Mouse (Mus musculus) stomach, postnatal 0 days (tissue): ENCODE measurements around the gene Fkbp5. TPM values are rescaled to one million over a fixed set of nuclear protein-coding genes. Genes with fewer than 3 reads are reported as not detected.

Experiments used
- ATAC-seq: fragments of 200-750 bp; cut with Nextera tagmentation; 2 replicates; pipeline ENCODE4 v1.8.0; 2017; ENCODE audit not compliant: low FRiP score, low TSS enrichment
- DNase-seq: peaks from one replicate; pipeline ENCODE4 v3.0.0-alpha.2; 2016; ENCODE audit warnings: low spot score
- H3K27ac ChIP-seq: fragments of 300-500 bp; sonication (generic); replicated peaks from 2 replicates; pipeline ENCODE4 v1.5.1; 2014; ENCODE audit warnings: mild to moderate bottlenecking, control low read depth
- H3K27me3 ChIP-seq: fragments of 300-500 bp; sonication (generic); 2 replicates; pipeline ENCODE4 v1.6.1; 2014; ENCODE audit warnings: low read length; ENCODE audit not compliant: control insufficient read depth, insufficient read depth
- H3K36me3 ChIP-seq: fragments of 300-500 bp; sonication (generic); 2 replicates; pipeline ENCODE4 v1.6.1; 2014; ENCODE audit warnings: low read length, mixed read lengths; ENCODE audit not compliant: control insufficient read depth, insufficient read depth
- H3K4me1 ChIP-seq: fragments of 300-500 bp; sonication (generic); replicated peaks from 2 replicates; pipeline ENCODE4 v1.6.1; 2014; ENCODE audit warnings: antibody characterized with exemption; ENCODE audit not compliant: control insufficient read depth, insufficient read depth
- H3K4me2 ChIP-seq: fragments of 300-500 bp; sonication (generic); replicated peaks from 2 replicates; pipeline ENCODE4 v1.6.1; 2014; ENCODE audit warnings: low read depth, mild to moderate bottlenecking, control low read depth, moderate library complexity
- H3K4me3 ChIP-seq: fragments of 300-500 bp; sonication (generic); 2 replicates; pipeline ENCODE4 v1.5.1; 2014; ENCODE audit warnings: low read depth, low read length, control low read depth
- H3K9ac ChIP-seq: fragments of 300-500 bp; sonication (generic); 2 replicates; pipeline ENCODE4 v1.6.1; 2014; ENCODE audit warnings: mild to moderate bottlenecking, low read length, control low read depth, mixed read lengths
- H3K9me3 ChIP-seq: fragments of 300-500 bp; sonication (generic); 2 replicates; pipeline ENCODE4 v1.6.1; 2016; ENCODE audit warnings: low read length; ENCODE audit not compliant: control insufficient read depth
- CTCF ChIP-seq: IDR thresholded peaks from 2 replicates; pipeline ENCODE4 v1.5.1; 2016; ENCODE audit warnings: antibody characterized with exemption, low read depth, mild to moderate bottlenecking, moderate library complexity
- EP300 ChIP-seq: optimal IDR thresholded peaks from 2 replicates; pipeline ENCODE3; 2016; ENCODE audit warnings: antibody characterized with exemption
- WGBS: fragments of 180-500 bp; shearing (Covaris S2); extraction: QIAGEN DNeasy Blood & Tissue Kit; methylation state at CpG from one replicate; pipeline ENCODE4 v1.1.7; 2014; 5-methylcytosine and 5-hydroxymethylcytosine counted together
- polyA plus RNA-seq: library from polyadenylated mRNA; unstranded; fragments of >200 nt; fragmentation: Nextera tagmentation; extraction: Ambion mirVana; gene quantifications from 2 replicates; pipeline ENCODE4 v1.2.1, GENCODE M21; 2015

Gene Fkbp5
- polyA plus RNA-seq, 1 experiment from 2014 or later, result 11.8 TPM

DNA sequence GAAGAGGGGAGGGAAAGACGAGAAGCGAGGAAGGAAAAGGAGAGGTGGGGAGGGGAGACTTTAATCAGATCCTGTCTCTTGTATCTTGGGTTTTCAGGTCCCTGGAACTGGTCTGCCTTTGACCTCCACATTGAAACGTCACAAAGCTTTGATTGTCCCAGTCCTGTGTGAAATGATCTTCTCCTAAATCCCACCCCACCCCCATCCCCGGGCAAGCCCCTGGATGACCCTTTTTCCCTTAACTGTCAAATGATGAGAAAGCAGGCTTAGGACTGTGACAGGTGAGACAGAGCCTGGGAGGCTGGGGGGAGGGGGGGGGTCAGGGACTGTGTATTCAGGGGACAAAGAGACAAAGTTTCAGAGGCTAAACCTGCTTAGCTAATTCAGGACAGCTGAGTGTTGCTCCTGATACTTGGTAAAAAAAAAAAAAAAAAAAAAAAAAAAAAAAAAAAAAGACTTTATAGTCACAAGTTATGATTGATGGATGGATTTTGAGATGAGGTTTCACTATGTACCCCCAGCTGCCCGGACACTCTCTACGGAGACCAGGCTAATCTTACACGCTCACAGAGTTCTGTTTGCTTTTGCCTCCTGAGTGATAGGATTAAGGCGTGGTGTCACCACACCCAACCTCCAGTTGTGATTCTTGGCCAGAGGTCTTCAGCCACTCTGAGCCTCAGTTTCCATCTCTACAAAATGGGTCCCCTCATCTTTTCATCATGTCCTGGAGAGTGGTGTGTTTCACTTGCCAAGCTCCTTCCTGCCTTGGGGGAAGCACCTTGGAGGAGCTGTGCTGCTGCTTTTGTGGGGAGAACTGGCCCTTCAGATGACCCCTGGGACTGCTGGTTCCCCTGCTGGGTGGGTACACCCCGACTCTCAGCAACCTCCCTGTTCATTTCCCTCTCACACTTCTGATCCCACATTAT is 5.4 kb downstream of the Fkbp5 start:
- Histone ChIP-seq H3K36me3 (no peaks in the 10 kb centered on the region), H3K4me2 (no peak overlapping the region), H3K4me1 (peaks cover 29% of the 10 kb centered on the region), H3K9me3 (no peaks in the 10 kb centered on the region), H3K9ac (peak overlapping the region; percentile 24; the same call in 1 of the 2 replicates), H3K4me3 (no peak overlapping the region), H3K27ac (peak overlapping the region; percentile 91), H3K27me3 (no peaks in the 10 kb centered on the region)
- DNase-seq, result peak; percentile 54
- TF ChIP-seq EP300 (no peak), CTCF (no peak)
- no peak for ATAC-seq
- WGBS, result 49% methylated on average over 9 of the region's 9 CpGs

DNA sequence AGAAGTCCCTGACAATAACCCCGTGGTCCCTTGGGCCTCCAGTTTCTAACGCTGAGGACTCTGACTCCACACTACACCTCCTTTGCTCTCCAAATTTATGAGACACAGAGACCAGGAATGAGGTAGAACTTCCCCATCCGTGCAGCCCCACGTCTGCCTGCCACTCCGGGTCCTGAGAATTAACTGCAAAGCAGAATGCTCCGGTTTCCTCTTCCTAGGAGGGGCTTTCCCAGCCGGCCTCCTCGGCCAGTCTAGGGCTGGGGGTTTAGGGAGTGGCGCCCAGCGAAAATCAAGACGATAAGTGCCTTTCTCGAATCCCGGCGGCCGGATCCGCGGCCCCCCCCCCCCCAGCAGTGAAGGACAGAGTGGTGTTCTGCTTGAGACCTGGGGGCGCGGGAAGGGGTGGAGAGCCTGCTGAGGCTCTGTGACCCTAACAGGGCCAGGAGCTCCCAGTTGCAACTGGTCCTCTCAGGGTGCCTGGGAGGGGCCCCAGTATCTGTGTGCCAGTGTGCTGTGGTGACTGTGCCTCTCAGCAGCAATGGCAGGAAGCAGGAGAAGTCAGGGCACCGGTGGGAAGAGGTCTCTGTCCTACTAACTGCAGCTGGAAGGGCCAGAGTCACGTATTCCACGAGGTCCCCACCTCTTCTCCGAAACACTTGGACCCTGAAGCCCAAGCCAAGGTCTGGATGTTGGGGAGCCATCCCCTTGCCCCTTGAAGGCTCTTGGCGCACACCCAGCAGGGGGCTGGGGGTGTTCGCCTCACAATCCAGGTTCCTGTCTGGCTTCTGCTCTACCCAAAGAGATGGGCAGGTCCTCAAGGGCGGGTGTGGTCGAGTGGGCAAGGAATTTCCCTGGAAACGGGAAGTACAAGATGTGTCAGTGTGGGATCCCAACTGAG is 6.6 kb downstream of the Fkbp5 start:
- Histone ChIP-seq H3K9me3 (no peaks in the 10 kb centered on the region), H3K27ac (peak overlapping the region; percentile 49), H3K9ac (peak overlapping the region; percentile 43), H3K36me3 (no peaks in the 10 kb centered on the region), H3K4me2 (peak overlapping the region; percentile 39), H3K4me3 (no peak overlapping the region), H3K4me1 (peaks cover 26% of the 10 kb centered on the region), H3K27me3 (no peaks in the 10 kb centered on the region)
- 8% methylated on average over 28 of the region's 28 CpGs for WGBS
- peak; percentile 45 for DNase-seq
- TF ChIP-seq EP300 (no peak), CTCF (no peak)
- peak; percentile 10; the same call in 1 of the 2 replicates for ATAC-seq

DNA sequence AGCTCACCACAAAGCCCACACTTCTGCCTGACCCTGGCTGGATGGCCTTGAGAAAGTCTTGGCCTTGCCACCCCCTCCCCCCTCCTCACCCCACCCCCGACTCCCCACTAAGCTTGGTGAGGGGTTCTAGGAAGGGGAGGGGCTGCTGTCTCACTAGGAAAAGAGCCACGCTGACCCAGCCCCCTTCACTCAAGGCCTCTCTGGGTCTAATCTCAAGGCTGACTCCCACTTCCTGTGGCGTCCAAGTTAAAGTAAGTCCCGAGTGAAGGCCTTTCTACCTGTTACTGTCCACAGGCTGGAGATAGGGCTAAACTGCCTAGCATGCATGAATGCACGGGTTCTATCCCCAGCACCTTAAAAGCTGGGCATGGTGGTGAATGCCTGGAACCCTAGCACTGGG is 9.8 kb downstream of the Fkbp5 start:
- peaks cover 16% of the 10 kb centered on the region for H3K4me1 ChIP-seq
- H3K36me3 ChIP-seq, result no peaks in the 10 kb centered on the region
- no peak for DNase-seq
- TF ChIP-seq CTCF (no peak), EP300 (no peak)
- H3K9ac ChIP-seq, result no peak overlapping the region
- peak overlapping the region; percentile 18; the same call in 1 of the 2 replicates for H3K27ac ChIP-seq
- no peak for ATAC-seq
- H3K9me3 ChIP-seq, result no peaks in the 10 kb centered on the region
- 35% methylated on average over 5 of the region's 5 CpGs for WGBS
- no peaks in the 10 kb centered on the region for H3K27me3 ChIP-seq
- H3K4me2 ChIP-seq, result no peak overlapping the region
- H3K4me3 ChIP-seq, result no peak overlapping the region

DNA sequence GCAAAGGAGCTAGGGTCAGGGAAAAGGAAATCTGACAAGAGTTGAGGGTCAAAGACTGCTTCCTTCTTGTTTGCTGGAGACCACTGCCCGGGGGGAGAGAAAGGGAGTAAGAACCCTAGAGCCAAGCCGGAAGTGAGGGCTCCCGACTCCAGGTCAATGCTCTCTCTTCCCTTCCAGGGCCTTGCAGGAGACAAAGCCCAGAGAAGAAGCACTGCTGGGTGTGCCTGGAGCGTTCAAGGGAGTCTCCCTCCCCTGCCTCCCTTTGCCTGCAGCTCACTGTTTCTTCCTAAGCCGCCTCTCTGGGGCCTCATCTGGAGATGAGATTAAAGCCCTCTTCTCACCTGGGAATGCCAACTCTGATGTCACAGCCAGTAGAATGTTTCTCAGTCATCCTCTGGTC is 10.4 kb downstream of the Fkbp5 start:
- Histone ChIP-seq H3K4me1 (peaks cover 12% of the 10 kb centered on the region; the same call in 1 of the 2 replicates), H3K9me3 (no peaks in the 10 kb centered on the region), H3K4me3 (no peak overlapping the region), H3K27me3 (no peaks in the 10 kb centered on the region), H3K36me3 (no peaks in the 10 kb centered on the region), H3K4me2 (no peak overlapping the region), H3K9ac (no peak overlapping the region; the same call in 1 of the 2 replicates), H3K27ac (peak overlapping the region; percentile 18; the same call in 1 of the 2 replicates)
- no peak for TF ChIP-seq CTCF
- TF ChIP-seq EP300, result no peak
- no peak for ATAC-seq
- no peak for DNase-seq
- WGBS, result 26% methylated on average over 5 of the region's 5 CpGs

DNA sequence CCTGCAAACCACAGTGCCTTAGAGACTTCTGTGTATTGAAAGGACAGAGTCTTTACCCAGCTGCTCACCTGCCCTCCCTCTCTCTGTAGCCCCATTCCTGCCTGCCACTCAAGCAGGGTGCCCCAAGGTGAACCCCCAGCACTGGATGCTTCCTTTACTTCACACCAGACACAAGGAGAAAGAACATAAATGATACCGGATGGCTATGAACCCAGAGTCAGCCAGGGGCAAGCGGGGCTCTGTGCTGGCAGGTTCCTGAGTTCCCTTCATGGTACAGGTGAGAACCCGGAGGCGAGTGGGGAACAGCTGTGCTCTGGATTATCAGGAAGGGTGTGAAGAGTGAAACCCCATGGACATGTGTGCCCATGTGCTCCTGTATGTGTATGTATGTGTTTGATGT is 11.7 kb downstream of the Fkbp5 start:
- Histone ChIP-seq H3K27ac (no peak overlapping the region), H3K4me1 (peaks cover 4% of the 10 kb centered on the region; the same call in 1 of the 2 replicates), H3K9ac (no peak overlapping the region), H3K4me2 (no peak overlapping the region), H3K9me3 (no peaks in the 10 kb centered on the region), H3K4me3 (no peak overlapping the region), H3K27me3 (no peaks in the 10 kb centered on the region), H3K36me3 (no peaks in the 10 kb centered on the region)
- ATAC-seq (no peak), DNase-seq (no peak)
- TF ChIP-seq EP300, result no peak
- no peak for TF ChIP-seq CTCF
- 87% methylated on average over 4 of the region's 4 CpGs for WGBS
